Mouse (Mus musculus) small intestine, adult 2 months (tissue): ENCODE measurements at regions not wholly inside any gene's neighbourhood (a gene's known extent, or its start where the extent isn't known, plus 50 kb on each side); places are given as distances from the start of the nearest gene placed in this dataset.

ENCODE experiments used
- H3K27ac ChIP-seq: fragments of 200-500 bp; 2 replicates; pipeline ENCODE4 v1.5.1; 2012; ENCODE audit warnings: low read depth, low read length, control low read depth, inconsistent platforms; ENCODE audit not compliant: insufficient read depth
- H3K27me3 ChIP-seq: fragments of 200-500 bp; 2 replicates; pipeline ENCODE4 v1.6.1; 2012; ENCODE audit warnings: mild to moderate bottlenecking, moderate library complexity, low read length, inconsistent platforms; ENCODE audit not compliant: control insufficient read depth, insufficient read depth
- H3K36me3 ChIP-seq: fragments of 200-500 bp; 2 replicates; pipeline ENCODE4 v1.6.1; 2012; ENCODE audit warnings: mild to moderate bottlenecking, low read length, control low read depth, inconsistent platforms; ENCODE audit not compliant: control insufficient read depth, insufficient read depth
- H3K4me1 ChIP-seq: fragments of 200-500 bp; 2 replicates; pipeline ENCODE4 v1.6.1; 2012; ENCODE audit warnings: low read length, inconsistent platforms, mixed read lengths; ENCODE audit not compliant: control insufficient read depth, insufficient read depth, insufficient read length
- H3K4me3 ChIP-seq: fragments of 200-500 bp; 2 replicates; pipeline ENCODE4 v1.5.1; 2012; ENCODE audit warnings: low read depth, mild to moderate bottlenecking, control low read depth, inconsistent platforms, low read length, moderate library complexity
- CTCF ChIP-seq: fragments of 200-500 bp; IDR thresholded peaks from 2 replicates; pipeline ENCODE4 v1.5.1; 2012; ENCODE audit warnings: low read depth, mild to moderate bottlenecking, control low read depth, inconsistent platforms, low read length, moderate library complexity, mixed read lengths; ENCODE audit not compliant: insufficient replicate concordance, insufficient read length; ENCODE audit errors: extremely low read depth
- POLR2A ChIP-seq: fragments of 200-500 bp; IDR thresholded peaks from 2 replicates; pipeline ENCODE4 v1.6.1; 2012; ENCODE audit warnings: low read depth, mild to moderate bottlenecking, control low read depth, inconsistent platforms, low read length, moderate library complexity
- WGBS: fragments of 180-500 bp; shearing (Covaris S2); methylation state at CpG from one replicate; pipeline ENCODE4 v1.1.7; 2018; 5-methylcytosine and 5-hydroxymethylcytosine counted together

- TF ChIP-seq CTCF (no peak), POLR2A (no peak)
- H3K4me1 ChIP-seq: no peaks in the 10 kb centered on the region
- no peaks in the 10 kb centered on the region for H3K36me3 ChIP-seq
- H3K27me3 ChIP-seq: no peaks in the 10 kb centered on the region
- no peak overlapping the region for H3K27ac ChIP-seq
- H3K4me3 ChIP-seq: no peak overlapping the region
- 72% methylated on average over 3 of the region's 3 CpGs for WGBS
These were observed 433.5 kb upstream of the Id2 start for GRCm38 (mm10) chr12:25530483-25530882.

- Histone ChIP-seq H3K36me3 (no peaks in the 10 kb centered on the region), H3K27ac (no peak overlapping the region), H3K27me3 (no peaks in the 10 kb centered on the region), H3K4me3 (no peak overlapping the region), H3K4me1 (no peaks in the 10 kb centered on the region)
- WGBS: 76% methylated on average over 3 of the region's 3 CpGs
- TF ChIP-seq CTCF (no peak), POLR2A (no peak)
These were observed 432.6 kb upstream of the Id2 start for GRCm38 (mm10) chr12:25529537-25529936.

GRCm38 (mm10) chr12:25526639-25527038 is 429.7 kb upstream of the Id2 start:
- Histone ChIP-seq H3K36me3 (no peaks in the 10 kb centered on the region), H3K4me1 (no peaks in the 10 kb centered on the region), H3K27ac (no peak overlapping the region), H3K4me3 (no peak overlapping the region), H3K27me3 (no peaks in the 10 kb centered on the region)
- 90% methylated on average over 11 of the region's 11 CpGs for WGBS
- TF ChIP-seq POLR2A (no peak), CTCF (no peak)

GRCm38 (mm10) chr12:25516738-25517137 is 419.8 kb upstream of the Id2 start:
- H3K27me3 ChIP-seq: no peaks in the 10 kb centered on the region
- no peaks in the 10 kb centered on the region for H3K36me3 ChIP-seq
- H3K27ac ChIP-seq: no peak overlapping the region
- no peak for TF ChIP-seq POLR2A
- no peak for TF ChIP-seq CTCF
- H3K4me3 ChIP-seq: no peak overlapping the region
- WGBS: 69% methylated on average over 2 of the region's 2 CpGs
- H3K4me1 ChIP-seq: no peaks in the 10 kb centered on the region

GRCm38 (mm10) chr12:25513679-25514078 is 416.7 kb upstream of the Id2 start:
- H3K27me3 ChIP-seq: no peaks in the 10 kb centered on the region
- H3K4me1 ChIP-seq: no peaks in the 10 kb centered on the region
- no peak overlapping the region for H3K27ac ChIP-seq
- no peak overlapping the region for H3K4me3 ChIP-seq
- H3K36me3 ChIP-seq: no peaks in the 10 kb centered on the region
- no peak for TF ChIP-seq CTCF
- no peak for TF ChIP-seq POLR2A

- TF ChIP-seq CTCF (no peak), POLR2A (no peak)
- 82% methylated on average over 4 of the region's 4 CpGs for WGBS
- H3K27ac ChIP-seq: no peak overlapping the region
- no peaks in the 10 kb centered on the region for H3K27me3 ChIP-seq
- H3K4me1 ChIP-seq: no peaks in the 10 kb centered on the region
- no peak overlapping the region for H3K4me3 ChIP-seq
- no peaks in the 10 kb centered on the region for H3K36me3 ChIP-seq
These were observed 412.7 kb upstream of the Id2 start for GRCm38 (mm10) chr12:25509666-25510065.

- Histone ChIP-seq H3K27ac (no peak overlapping the region), H3K4me1 (no peaks in the 10 kb centered on the region), H3K36me3 (no peaks in the 10 kb centered on the region), H3K4me3 (no peak overlapping the region), H3K27me3 (no peaks in the 10 kb centered on the region)
- WGBS: 66% methylated on average over 5 of the region's 5 CpGs
- TF ChIP-seq POLR2A (no peak), CTCF (no peak)
These were observed 396.3 kb upstream of the Id2 start for GRCm38 (mm10) chr12:25493233-25493632.

- 87% methylated on average over 3 of the region's 3 CpGs for WGBS
- no peak overlapping the region for H3K4me3 ChIP-seq
- TF ChIP-seq CTCF (no peak), POLR2A (no peak)
- no peaks in the 10 kb centered on the region for H3K36me3 ChIP-seq
- no peaks in the 10 kb centered on the region for H3K4me1 ChIP-seq
- no peak overlapping the region for H3K27ac ChIP-seq
- no peaks in the 10 kb centered on the region for H3K27me3 ChIP-seq
These were observed 395.7 kb upstream of the Id2 start for GRCm38 (mm10) chr12:25492483-25493190.
